Mouse (Mus musculus) intestine, embryonic 15.5 days (tissue): Measurements from ENCODE around the gene Gm10334. TPM values are rescaled to one million over a fixed set of nuclear protein-coding genes. Genes with fewer than 3 reads are reported as not detected.
"Not testable (repeated sequence)": the region's sequence is repeated elsewhere in the genome, so short reads cannot be mapped to it uniquely, and the experiment has no call there.

Experiments used
- ATAC-seq: fragments of 200-750 bp; cut with Nextera tagmentation; 2 replicates; pipeline ENCODE4 v1.8.0; 2017; ENCODE audit warnings: moderate TSS enrichment, moderate library complexity
- H3K27ac ChIP-seq: fragments of 300-500 bp; sonication (generic); 2 replicates; pipeline ENCODE4 v1.5.1; 2015; ENCODE audit warnings: mild to moderate bottlenecking, inconsistent platforms
- H3K27me3 ChIP-seq: fragments of 300-500 bp; sonication (generic); replicated peaks from 2 replicates; pipeline ENCODE4 v1.6.1; 2015; ENCODE audit warnings: inconsistent platforms
- H3K36me3 ChIP-seq: fragments of 300-500 bp; sonication (generic); 2 replicates; pipeline ENCODE4 v1.6.1; 2015; ENCODE audit warnings: inconsistent platforms
- H3K4me1 ChIP-seq: fragments of 300-500 bp; sonication (generic); replicated peaks from 2 replicates; pipeline ENCODE4 v1.6.1; 2015; ENCODE audit warnings: inconsistent platforms
- H3K4me2 ChIP-seq: fragments of 300-500 bp; sonication (generic); replicated peaks from 2 replicates; pipeline ENCODE4 v1.6.1; 2015; ENCODE audit warnings: mild to moderate bottlenecking, inconsistent platforms
- H3K4me3 ChIP-seq: fragments of 300-500 bp; sonication (generic); replicated peaks from 2 replicates; pipeline ENCODE4 v1.5.1; 2015; ENCODE audit warnings: inconsistent platforms
- H3K9ac ChIP-seq: fragments of 300-500 bp; sonication (generic); 2 replicates; pipeline ENCODE4 v1.6.1; 2015; ENCODE audit warnings: inconsistent platforms
- H3K9me3 ChIP-seq: fragments of 300-500 bp; sonication (generic); 2 replicates; pipeline ENCODE4 v1.6.1; 2016; ENCODE audit warnings: inconsistent platforms
- WGBS: fragments of 180-500 bp; shearing (Covaris S2); methylation state at CpG from one replicate; pipeline ENCODE4 v1.1.7; 2015; 5-methylcytosine and 5-hydroxymethylcytosine counted together
- polyA plus RNA-seq: library from polyadenylated mRNA; unstranded; fragments of >200 nt; fragmentation: Nextera tagmentation; extraction: Ambion mirVana; gene quantifications from 2 replicates; pipeline ENCODE4 v1.2.1, GENCODE M21; 2015

The Gm10334 gene
- 27.6 and 96.4 TPM in 2 replicates for polyA plus RNA-seq

DNA sequence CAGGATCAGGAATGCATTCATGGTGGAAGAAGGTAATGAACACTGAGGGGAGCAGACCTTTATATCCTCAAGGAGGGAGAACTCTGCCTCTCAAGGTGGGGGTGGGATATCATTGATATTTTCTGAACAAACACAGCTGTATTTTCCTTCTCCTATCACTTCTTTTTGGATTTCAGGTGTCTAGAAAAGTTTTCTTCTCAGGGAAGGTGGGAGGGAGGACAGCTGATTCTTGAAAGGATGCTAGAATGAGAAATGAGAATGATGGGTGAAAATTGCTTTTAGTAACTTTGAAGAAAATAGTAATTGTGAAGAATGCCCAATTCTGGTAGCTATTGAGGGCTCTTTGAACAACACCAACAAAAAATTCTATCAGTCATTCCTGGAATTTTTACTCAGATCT lies at the start of gene Gm10334:
Gene Gm10334, minus strand, starts transcription at position 101 of the 400 bp plus-strand sequence.
- H3K27me3 ChIP-seq, H3K4me3 ChIP-seq, H3K27ac ChIP-seq, H3K36me3 ChIP-seq, H3K9me3 ChIP-seq, H3K4me2 ChIP-seq, H3K9ac ChIP-seq, ATAC-seq, H3K4me1 ChIP-seq: not testable (repeated sequence)

DNA sequence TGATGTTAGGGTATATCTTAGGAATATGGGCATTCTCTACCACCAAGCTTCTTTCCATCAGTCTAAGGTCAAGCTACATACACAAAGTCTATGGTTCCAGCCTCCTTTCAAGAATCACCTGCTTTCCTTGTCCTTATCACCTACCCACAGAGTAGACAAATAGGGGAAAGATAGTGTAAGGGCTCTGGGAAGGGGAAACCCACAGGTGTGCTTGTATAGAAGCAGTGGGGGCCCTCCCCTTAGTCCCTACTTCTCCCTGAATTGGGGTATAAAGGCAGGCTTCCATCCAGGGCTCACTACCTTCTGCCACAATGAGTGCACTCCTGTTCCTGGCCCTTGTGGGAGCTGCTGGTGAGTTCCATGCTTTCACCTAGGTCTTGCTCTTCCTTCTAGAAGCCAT lies 12.7 kb upstream of the Gm10334 start, which contains the start of gene Prss1:
Gene Prss1, plus strand, starts transcription at position 301 of the 400 bp plus-strand sequence.
- H3K4me3 ChIP-seq, H3K36me3 ChIP-seq, ATAC-seq, H3K9ac ChIP-seq, H3K4me2 ChIP-seq, H3K27me3 ChIP-seq, H3K4me1 ChIP-seq, H3K27ac ChIP-seq, H3K9me3 ChIP-seq: not testable (repeated sequence)

DNA sequence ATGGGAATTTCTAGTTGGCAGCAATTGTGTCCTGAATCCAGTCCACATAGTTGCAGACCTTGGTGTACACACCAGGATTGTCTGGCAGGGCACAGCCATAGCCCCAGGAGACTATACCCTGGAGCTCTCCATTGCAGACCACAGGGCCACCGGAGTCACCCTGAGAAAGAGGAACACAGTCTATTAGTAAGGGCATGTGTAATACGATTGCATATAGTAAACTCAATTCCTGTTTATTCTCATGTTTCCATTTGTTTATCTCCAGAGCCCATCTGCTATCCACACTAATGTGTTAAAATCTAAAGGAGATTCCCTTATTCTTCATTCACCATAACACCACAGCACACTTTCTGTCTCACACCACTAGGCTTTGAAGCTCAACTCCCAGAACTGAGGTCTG lies 3.7 kb downstream of the Gm10334 start:
- H3K9me3 ChIP-seq, H3K4me3 ChIP-seq, H3K27ac ChIP-seq, H3K9ac ChIP-seq, H3K4me2 ChIP-seq, H3K4me1 ChIP-seq, ATAC-seq, H3K36me3 ChIP-seq, H3K27me3 ChIP-seq: not testable (repeated sequence)
- WGBS, result 73% methylated on average over 1 of the region's 2 CpGs

Other genes with a start within 250 kb of the Gm10334 start
- gene Try4, start 143.9 kb downstream of the Gm10334 start, polyA plus RNA-seq, result 7.7 and 33.2 TPM in 2 replicates
- gene Try5, start 129.3 kb downstream of the Gm10334 start, polyA plus RNA-seq, result 64.7 and 228 TPM in 2 replicates
- gene Try10, start 92.0 kb downstream of the Gm10334 start, polyA plus RNA-seq, result 105 and 298 TPM in 2 replicates
- gene Prss3, start 68.5 kb downstream of the Gm10334 start, polyA plus RNA-seq, result 30.2 and 117 TPM in 2 replicates
- gene Gm5771, start 53.8 kb downstream of the Gm10334 start, polyA plus RNA-seq, result 41.8 and 124 TPM in 2 replicates
- gene Prss1, start 12.8 kb upstream of the Gm10334 start, polyA plus RNA-seq, result 139 and 422 TPM in 2 replicates
- gene Prss2, start 75.6 kb upstream of the Gm10334 start, polyA plus RNA-seq, result 44.4 and 169 TPM in 2 replicates
- gene Ephb6, start 159.3 kb upstream of the Gm10334 start, polyA plus RNA-seq, result 7.7 and 9.8 TPM in 2 replicates
- gene Trpv6, start 190.3 kb upstream of the Gm10334 start, polyA plus RNA-seq, result 0.40 and 0.51 TPM in 2 replicates
- 0.14 and 0.16 TPM in 2 replicates for gene Trpv5, start 234.6 kb upstream of the Gm10334 start, polyA plus RNA-seq
- gene Llcfc1, start 238.3 kb upstream of the Gm10334 start, polyA plus RNA-seq, result 0.34 and 0.54 TPM in 2 replicates